8 mouse cellular contexts compared by ENCODE assay signal in the genomic region with DNA sequence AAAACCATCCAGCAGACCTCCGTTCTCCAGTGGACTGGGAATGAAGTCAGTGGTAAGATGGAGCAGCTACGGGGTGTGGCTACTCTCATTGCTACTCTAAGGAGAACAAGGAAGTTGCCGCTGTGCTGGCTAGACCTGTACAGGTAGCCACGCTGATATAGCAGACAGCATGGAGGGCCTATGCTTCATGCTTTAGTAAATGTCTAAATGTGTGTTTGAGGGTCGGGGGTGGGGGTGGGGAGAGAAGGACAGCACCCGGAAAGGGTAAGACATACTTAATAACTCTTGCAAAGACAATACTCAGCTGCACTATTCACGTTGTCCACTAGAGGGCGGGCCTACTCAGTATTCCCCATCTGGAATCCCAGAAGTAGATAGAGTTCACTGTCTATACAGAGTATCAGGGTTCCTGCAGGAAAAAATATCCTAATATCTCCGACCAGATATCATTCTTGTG. TPM values are rescaled to one million over a fixed set of nuclear protein-coding genes. Genes with fewer than 3 reads are reported as not detected.
DNase-seq lines count a peak whose midpoint lies in the region; ATAC-seq lines count a peak whose summit lies in the region.

No protein-coding gene starts in this region.

- peak; percentile 53; the same call in 1 of the 2 replicates for ATAC-seq in hindbrain, embryonic 12.5 days (ENCODE audit: low FRiP score)

- 30% methylated on average over 9 of the region's 9 CpGs for WGBS in hindbrain, embryonic 12.5 days

- no peaks in the 10 kb centered on the region for H3K4me1 ChIP-seq in hindbrain, embryonic 12.5 days

- no peak overlapping the region for H3K4me3 ChIP-seq in hindbrain, embryonic 12.5 days

- H3K9me3 ChIP-seq in hindbrain, embryonic 12.5 days (replicated peaks), result no peaks in the 10 kb centered on the region

- H3K9ac ChIP-seq in hindbrain, embryonic 12.5 days, result no peak overlapping the region

- H3K27me3 ChIP-seq in hindbrain, embryonic 12.5 days, result no peaks in the 10 kb centered on the region; the same call in 1 of the 2 replicates

- no peaks in the 10 kb centered on the region for H3K36me3 ChIP-seq in hindbrain, embryonic 12.5 days

- H3K4me2 ChIP-seq in hindbrain, embryonic 12.5 days (replicated peaks), result no peak overlapping the region

- DNase-seq in R1 (ENCODE audit: low read depth, low spot score), result peak; percentile 81
- DNase-seq in cerebellum, adult 9-10 months, result peak; percentile 65
- peak; percentile 64 to 89 for DNase-seq in frontal cortex, adult 2 months (ENCODE audit: extremely low spot score in 1 of 2, low spot score in 1 of 2)
- DNase-seq in layer of hippocampus, postnatal 10 days (ENCODE audit: low spot score in 2 of 2), result peak; percentile 81 to 83
- DNase-seq in lung, postnatal 36 days, result peak; percentile 89
- peak; percentile 62 for DNase-seq in right cerebral cortex, adult 18-20 months
- peak; percentile 49 to 68 for DNase-seq in urinary bladder, postnatal 36 days (ENCODE audit: low spot score in 2 of 2)

- H3K27ac ChIP-seq in hindbrain, embryonic 12.5 days, result no peak overlapping the region

RNA-seq across cellular contexts. Expression of gene BC067074, which starts 26.4 kb away (rescaled TPM):
- polyA plus RNA-seq in frontal cortex, adult 2 months (2012; rRNA removed), result 1.6 and 1.8 TPM in 2 replicates
- polyA plus RNA-seq in hindbrain, embryonic 12.5 days (2016; fragmentation: Nextera tagmentation; extraction: Ambion mirVana), result 3.5 and 4.5 TPM in 2 replicates
- total RNA-seq in layer of hippocampus, postnatal 10 days (2021), result 1 to 10 TPM; 1.8 to 2.3 TPM

RNA-seq across cellular contexts. Expression of gene Gzmk, which starts 40.8 kb away (rescaled TPM):
- polyA plus RNA-seq in frontal cortex, adult 2 months (2012; rRNA removed), result 0.15 and 0.24 TPM in 2 replicates
- not detected in 2 replicates for polyA plus RNA-seq in hindbrain, embryonic 12.5 days (2016; fragmentation: Nextera tagmentation; extraction: Ambion mirVana)
- total RNA-seq in layer of hippocampus, postnatal 10 days (2021), result under 1 TPM in 1 of 2 experiments, not detected in 1; 0.25 TPM

RNA-seq across cellular contexts. Expression of gene Esm1, which starts 57.1 kb away (rescaled TPM):
- 0.44 and 0.56 TPM in 2 replicates for polyA plus RNA-seq in frontal cortex, adult 2 months (2012; rRNA removed)
- 1.5 and 1.8 TPM in 2 replicates for polyA plus RNA-seq in hindbrain, embryonic 12.5 days (2016; fragmentation: Nextera tagmentation; extraction: Ambion mirVana)
- total RNA-seq in layer of hippocampus, postnatal 10 days (2021), result 1 to 10 TPM in 1 of 2 experiments, under 1 TPM in 1; 0.56 to 1.2 TPM
